Mouse (Mus musculus) heart, embryonic 13.5 days (tissue): Measurements from ENCODE around the gene Prmt8. TPM values are rescaled to one million over a fixed set of nuclear protein-coding genes. Genes with fewer than 3 reads are reported as not detected.

Experiments used
- ATAC-seq: fragments of 200-750 bp; cut with Nextera tagmentation; 2 replicates; pipeline ENCODE4 v1.8.0; 2017; ENCODE audit warnings: moderate TSS enrichment; ENCODE audit not compliant: insufficient number of reproducible peaks, low FRiP score, low TSS enrichment; ENCODE audit errors: extremely low read depth
- H3K27ac ChIP-seq: fragments of 300-500 bp; sonication (generic); replicated peaks from 2 replicates; pipeline ENCODE4 v1.5.1; 2015; ENCODE audit warnings: moderate library complexity, mild to moderate bottlenecking, inconsistent platforms
- H3K27me3 ChIP-seq: fragments of 300-500 bp; sonication (generic); replicated peaks from 2 replicates; pipeline ENCODE4 v1.6.1; 2015; ENCODE audit warnings: mild to moderate bottlenecking, inconsistent platforms
- H3K36me3 ChIP-seq: fragments of 300-500 bp; sonication (generic); 2 replicates; pipeline ENCODE4 v1.6.1; 2015; ENCODE audit warnings: mild to moderate bottlenecking, inconsistent platforms
- H3K4me1 ChIP-seq: fragments of 300-500 bp; sonication (generic); 2 replicates; pipeline ENCODE4 v1.6.1; 2015; ENCODE audit warnings: inconsistent platforms
- H3K4me2 ChIP-seq: fragments of 300-500 bp; sonication (generic); 2 replicates; pipeline ENCODE4 v1.6.1; 2015; ENCODE audit warnings: inconsistent platforms, mild to moderate bottlenecking, moderate library complexity
- H3K4me3 ChIP-seq: fragments of 300-500 bp; sonication (generic); 2 replicates; pipeline ENCODE4 v1.5.1; 2015; ENCODE audit warnings: moderate library complexity, mild to moderate bottlenecking, inconsistent platforms
- H3K9ac ChIP-seq: fragments of 300-500 bp; sonication (generic); 2 replicates; pipeline ENCODE4 v1.6.1; 2015; ENCODE audit warnings: inconsistent platforms, mild to moderate bottlenecking, moderate library complexity
- H3K9me3 ChIP-seq: fragments of 300-500 bp; sonication (generic); 2 replicates; pipeline ENCODE4 v1.6.1; 2016; ENCODE audit warnings: inconsistent platforms
- WGBS: fragments of 180-500 bp; shearing (Covaris S2); methylation state at CpG from one replicate; pipeline ENCODE4 v1.1.7; 2015; ENCODE audit warnings: mixed read lengths; 5-methylcytosine and 5-hydroxymethylcytosine counted together
- polyA plus RNA-seq: library from polyadenylated mRNA; unstranded; fragments of >200 nt; fragmentation: Nextera tagmentation; extraction: Ambion mirVana; gene quantifications from 2 replicates; pipeline ENCODE4 v1.2.1, GENCODE M21; 2015

Gene Prmt8
- polyA plus RNA-seq, 1 experiment from 2014 or later = 0.28 TPM

DNA sequence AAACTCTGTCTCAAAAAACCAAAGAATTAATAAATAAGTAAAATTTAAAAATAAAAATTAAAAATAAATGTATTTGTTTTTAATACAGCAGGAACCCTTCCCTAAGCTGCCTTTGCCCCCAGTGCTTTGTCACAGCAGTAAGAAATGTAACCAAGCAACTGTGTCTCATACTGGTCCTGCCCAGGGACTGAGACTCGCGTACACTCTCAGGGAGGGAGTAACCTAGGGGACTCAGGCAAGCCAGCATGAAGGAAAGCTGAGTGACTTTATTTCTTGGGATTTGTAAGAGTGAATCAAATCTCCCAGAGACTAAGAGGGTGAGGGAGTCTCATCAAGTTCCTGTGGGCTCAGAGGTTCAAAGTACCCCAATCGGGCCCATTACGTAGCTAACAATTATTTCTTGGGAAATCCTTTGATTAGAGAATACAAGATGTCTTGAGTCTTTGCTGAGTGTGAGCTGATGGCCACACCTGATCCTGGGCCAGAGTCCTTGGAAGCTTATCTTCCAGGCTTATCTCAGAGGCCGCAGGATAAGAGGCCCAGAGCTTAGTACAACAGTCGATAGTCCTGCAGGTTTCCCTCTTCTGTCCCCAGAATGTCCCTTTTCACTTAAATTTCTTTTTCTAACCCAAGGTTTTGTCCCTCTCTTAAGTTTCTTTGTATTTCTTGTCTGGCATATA lies 82.0 kb downstream of the Prmt8 start:
- H3K4me3 ChIP-seq = no peak overlapping the region
- no peaks in the 10 kb centered on the region for H3K36me3 ChIP-seq
- H3K9me3 ChIP-seq = no peaks in the 10 kb centered on the region
- 49% methylated on average over 6 of the region's 6 CpGs for WGBS
- no peak overlapping the region for H3K27ac ChIP-seq
- H3K27me3 ChIP-seq = peaks cover 19% of the 10 kb centered on the region
- peaks cover 13% of the 10 kb centered on the region for H3K4me1 ChIP-seq
- ATAC-seq = no peak
- H3K4me2 ChIP-seq = no peak overlapping the region
- H3K9ac ChIP-seq = no peak overlapping the region

DNA sequence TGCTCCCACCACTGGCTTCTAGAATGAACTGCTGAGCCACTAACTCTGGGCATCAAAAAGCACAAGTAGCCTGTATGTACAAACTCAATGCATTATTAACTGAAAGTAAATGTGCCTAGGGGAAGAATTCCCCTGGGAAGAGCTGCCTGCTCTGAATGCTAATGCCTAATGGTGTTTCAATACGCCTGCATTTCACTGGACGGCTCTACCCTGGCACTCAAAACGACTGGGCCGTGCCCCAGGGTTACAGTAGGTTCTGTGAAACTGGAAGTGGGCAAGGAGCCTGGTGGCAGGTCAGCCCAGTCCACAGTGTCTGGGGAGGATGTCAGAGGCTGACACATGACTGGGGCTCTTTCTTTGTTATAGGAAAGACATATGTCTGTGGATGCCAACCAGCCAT lies 84.3 kb downstream of the Prmt8 start:
- WGBS = 76% methylated on average over 4 of the region's 4 CpGs

DNA sequence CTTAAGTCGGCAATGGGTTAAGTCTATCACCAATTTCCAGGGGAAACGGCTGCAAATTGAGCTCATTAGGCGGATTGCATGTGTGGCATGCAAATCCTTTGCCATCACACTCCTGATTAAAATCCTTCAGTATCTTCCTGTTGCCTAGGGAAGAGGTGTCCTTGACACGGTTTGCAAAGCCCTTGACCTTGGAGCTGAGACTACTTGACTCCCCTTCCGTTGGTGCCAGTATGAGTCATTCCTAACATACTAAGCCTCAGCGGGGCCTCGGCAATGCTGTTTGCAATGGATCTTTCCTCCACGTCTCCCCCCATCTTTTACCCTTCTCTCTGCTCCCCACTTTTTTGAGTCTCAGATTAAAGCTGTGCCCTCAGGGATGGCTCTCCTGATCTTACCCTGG lies 85.7 kb downstream of the Prmt8 start:
- Histone ChIP-seq H3K36me3 (no peaks in the 10 kb centered on the region), H3K27me3 (peaks cover 18% of the 10 kb centered on the region), H3K27ac (no peak overlapping the region), H3K9me3 (no peaks in the 10 kb centered on the region), H3K4me2 (no peak overlapping the region), H3K4me3 (no peak overlapping the region), H3K4me1 (peaks cover 13% of the 10 kb centered on the region), H3K9ac (no peak overlapping the region)
- ATAC-seq = no peak
- WGBS = 13% methylated on average over 8 of the region's 8 CpGs

More for the DNA sequence above, 84.3 kb downstream of the Prmt8 start:
- Histone ChIP-seq H3K4me1 (peaks cover 13% of the 10 kb centered on the region), H3K4me3 (no peak overlapping the region), H3K27ac (no peak overlapping the region), H3K4me2 (no peak overlapping the region), H3K9me3 (no peaks in the 10 kb centered on the region), H3K27me3 (peaks cover 15% of the 10 kb centered on the region), H3K9ac (no peak overlapping the region), H3K36me3 (no peaks in the 10 kb centered on the region)
- ATAC-seq = no peak

DNA sequence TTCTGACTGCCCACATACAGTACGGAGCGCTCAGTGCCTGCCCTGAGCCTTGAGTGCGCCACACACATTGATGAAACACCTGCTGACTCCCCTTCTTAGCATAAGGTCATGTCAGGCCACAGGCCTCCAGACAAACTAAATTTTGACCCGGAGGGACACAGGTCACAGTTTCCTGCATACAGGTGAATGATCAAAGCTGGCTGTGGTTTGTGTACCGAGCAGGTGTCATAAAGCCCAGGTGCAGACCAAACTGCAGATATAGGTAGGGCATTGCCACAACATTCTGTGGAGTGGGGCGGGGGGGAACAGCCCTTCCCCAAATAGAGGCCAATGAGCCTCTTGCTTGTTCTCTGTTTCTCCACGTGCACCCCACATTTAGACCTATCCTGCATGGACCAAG lies 88.5 kb downstream of the Prmt8 start:
- Histone ChIP-seq H3K9ac (no peak overlapping the region), H3K36me3 (no peaks in the 10 kb centered on the region), H3K27me3 (peaks cover 26% of the 10 kb centered on the region), H3K4me2 (no peak overlapping the region), H3K4me3 (no peak overlapping the region), H3K27ac (no peak overlapping the region), H3K9me3 (no peaks in the 10 kb centered on the region), H3K4me1 (peaks cover 8% of the 10 kb centered on the region)
- ATAC-seq = no peak
- 76% methylated on average over 7 of the region's 7 CpGs for WGBS

DNA sequence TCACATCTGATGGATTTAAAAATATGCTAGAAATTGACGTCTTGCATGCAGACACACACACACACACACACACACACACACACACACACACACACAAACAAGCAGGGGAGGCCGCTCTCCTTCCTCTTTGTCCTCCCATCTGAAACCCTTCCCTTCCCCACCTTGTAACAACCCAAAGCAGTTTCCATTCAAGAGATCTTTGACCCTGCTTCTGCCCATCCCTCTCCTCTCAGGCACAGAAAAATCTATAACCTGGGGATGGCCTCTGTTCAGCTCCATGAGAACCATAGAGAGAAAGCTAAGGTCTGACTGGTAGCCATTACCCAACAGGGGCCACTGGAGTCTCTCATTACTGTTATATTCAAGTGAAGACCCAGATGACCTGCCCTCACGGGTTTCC lies 90.3 kb downstream of the Prmt8 start:
- Histone ChIP-seq H3K4me1 (peaks cover 7% of the 10 kb centered on the region), H3K4me2 (no peak overlapping the region), H3K4me3 (no peak overlapping the region), H3K9ac (no peak overlapping the region), H3K27ac (no peak overlapping the region), H3K36me3 (no peaks in the 10 kb centered on the region), H3K27me3 (peaks cover 26% of the 10 kb centered on the region), H3K9me3 (no peaks in the 10 kb centered on the region)
- no peak for ATAC-seq
- 74% methylated on average over 3 of the region's 3 CpGs for WGBS

DNA sequence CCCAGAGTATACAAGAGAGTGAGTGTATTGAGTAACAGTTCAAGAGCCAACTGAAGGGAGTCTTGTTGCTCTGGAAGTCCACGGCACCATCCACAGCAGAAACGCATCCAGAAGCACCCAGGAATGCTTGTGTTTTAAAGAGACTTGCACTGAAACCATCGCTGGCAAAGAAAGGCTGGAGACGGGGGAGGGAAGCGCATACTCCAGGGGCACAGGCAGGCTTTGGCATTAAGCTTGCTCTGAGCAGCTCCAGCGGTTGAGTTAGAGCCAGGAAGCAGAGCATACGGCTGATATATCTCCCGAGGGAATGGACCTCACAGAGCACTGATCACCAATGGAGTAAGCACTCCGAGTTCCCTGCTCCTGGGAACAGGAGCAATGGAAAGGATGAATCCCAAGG lies 91.0 kb downstream of the Prmt8 start:
- Histone ChIP-seq H3K27me3 (peaks cover 26% of the 10 kb centered on the region), H3K4me1 (peaks cover under 1% of the 10 kb centered on the region), H3K36me3 (no peaks in the 10 kb centered on the region), H3K27ac (no peak overlapping the region), H3K4me3 (no peak overlapping the region), H3K9me3 (no peaks in the 10 kb centered on the region), H3K9ac (no peak overlapping the region), H3K4me2 (no peak overlapping the region)
- WGBS = 61% methylated on average over 9 of the region's 9 CpGs
- no peak for ATAC-seq

DNA sequence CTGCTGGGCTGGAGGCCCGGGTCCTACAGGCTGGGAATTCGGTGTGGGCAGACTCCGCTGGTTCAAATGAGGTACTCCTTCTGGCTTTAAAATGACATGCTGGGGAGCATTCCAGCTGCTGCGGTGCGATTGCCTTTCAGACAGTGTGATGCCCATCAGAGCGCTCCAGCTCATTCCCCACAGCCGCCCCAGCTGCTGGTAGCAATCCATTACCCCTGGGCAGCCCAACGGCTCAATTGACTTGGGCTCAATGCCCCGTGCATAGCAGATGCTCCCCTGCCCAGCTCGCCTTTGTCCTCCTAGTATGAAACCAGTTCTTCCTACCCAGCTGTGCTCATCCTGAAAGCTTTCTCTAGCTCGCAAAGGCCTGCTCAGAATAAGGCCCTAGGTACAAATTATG lies 92.4 kb downstream of the Prmt8 start:
- peaks cover 18% of the 10 kb centered on the region for H3K27me3 ChIP-seq
- H3K9me3 ChIP-seq = no peaks in the 10 kb centered on the region
- no peak overlapping the region for H3K4me3 ChIP-seq
- no peak for ATAC-seq
- no peak overlapping the region for H3K4me2 ChIP-seq
- H3K9ac ChIP-seq = no peak overlapping the region
- H3K27ac ChIP-seq = no peak overlapping the region
- no peaks in the 10 kb centered on the region for H3K36me3 ChIP-seq
- 72% methylated on average over 11 of the region's 11 CpGs for WGBS
- peaks cover 5% of the 10 kb centered on the region; the same call in 1 of the 2 replicates for H3K4me1 ChIP-seq

DNA sequence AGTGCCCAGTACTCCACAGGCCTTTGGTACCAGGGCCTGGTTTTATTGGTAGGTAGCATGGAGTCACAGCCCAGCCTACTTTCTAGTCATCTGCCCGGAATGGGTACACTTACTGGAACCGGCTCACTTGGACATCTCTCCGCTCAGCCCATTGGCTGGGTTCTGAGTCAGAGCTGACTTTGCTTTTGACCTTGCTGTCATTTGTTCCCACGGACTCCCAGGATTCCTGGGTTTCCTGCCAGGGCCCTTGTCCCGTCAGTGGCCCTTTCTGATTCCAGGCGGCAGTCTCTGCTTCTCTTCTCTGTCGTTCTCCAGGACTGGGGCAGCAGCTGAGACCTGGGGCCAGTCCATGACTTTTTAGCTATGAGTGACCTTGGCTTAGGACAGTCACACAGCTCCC lies 97.2 kb downstream of the Prmt8 start:
- no peak overlapping the region for H3K27ac ChIP-seq
- H3K36me3 ChIP-seq = no peaks in the 10 kb centered on the region
- H3K4me2 ChIP-seq = no peak overlapping the region
- no peaks in the 10 kb centered on the region for H3K9me3 ChIP-seq
- H3K27me3 ChIP-seq = 0 out of 2 replicates have a peak, but pooled peaks cover 7% of the 10 kb centered on the region
- ATAC-seq = no peak
- H3K4me3 ChIP-seq = no peak overlapping the region
- 58% methylated on average over 7 of the region's 7 CpGs for WGBS
- H3K4me1 ChIP-seq = peaks cover 10% of the 10 kb centered on the region
- no peak overlapping the region for H3K9ac ChIP-seq

DNA sequence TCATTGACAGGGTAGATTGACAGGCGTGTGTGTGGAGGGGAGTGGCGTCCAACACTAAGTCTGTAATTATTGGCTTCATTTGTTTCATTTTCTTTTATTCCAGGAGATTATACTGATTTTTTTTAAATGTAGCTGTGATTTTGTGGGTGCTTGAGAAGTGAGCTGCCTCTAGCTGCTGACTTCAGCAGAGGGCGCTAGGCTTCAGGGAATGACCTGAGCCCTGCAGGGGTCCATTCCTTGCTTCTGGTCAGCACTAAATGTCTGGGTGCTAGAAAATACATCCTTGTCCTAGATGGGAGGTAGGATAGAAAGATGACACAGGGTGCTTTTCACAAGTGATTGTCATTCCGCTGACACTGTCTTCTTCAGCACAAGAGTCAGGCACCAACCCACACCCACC lies 99.2 kb downstream of the Prmt8 start:
- Histone ChIP-seq H3K4me1 (peaks cover 10% of the 10 kb centered on the region), H3K9ac (no peak overlapping the region), H3K4me2 (no peak overlapping the region), H3K9me3 (no peaks in the 10 kb centered on the region), H3K36me3 (no peaks in the 10 kb centered on the region), H3K27ac (no peak overlapping the region), H3K4me3 (no peak overlapping the region), H3K27me3 (peaks cover 3% of the 10 kb centered on the region; the same call in 1 of the 2 replicates)
- ATAC-seq = no peak
- WGBS = 87% methylated on average over 4 of the region's 4 CpGs

DNA sequence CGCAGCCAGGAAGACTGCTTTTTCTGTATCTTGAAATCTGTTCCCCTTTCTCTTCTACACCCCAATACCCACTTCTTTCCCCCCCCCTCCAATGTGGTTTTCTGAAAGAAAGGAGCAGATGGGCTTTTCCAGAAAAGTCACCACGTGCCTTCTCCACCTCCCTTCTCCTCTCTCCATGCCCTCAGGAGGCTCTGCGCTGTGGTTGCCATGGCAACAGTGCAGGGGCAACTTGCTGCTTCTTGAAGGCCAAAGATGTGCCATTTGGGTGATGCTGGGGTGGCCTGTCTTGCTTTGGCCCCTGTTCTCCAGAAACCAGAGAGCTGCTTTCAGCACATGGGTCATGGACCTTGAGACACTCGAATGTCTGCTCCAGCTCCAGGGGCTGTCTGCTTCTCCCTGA lies 100.0 kb downstream of the Prmt8 start:
- Histone ChIP-seq H3K4me3 (no peak overlapping the region), H3K9ac (no peak overlapping the region), H3K9me3 (no peaks in the 10 kb centered on the region), H3K4me1 (peaks cover 10% of the 10 kb centered on the region), H3K27me3 (peaks cover 6% of the 10 kb centered on the region; the same call in 1 of the 2 replicates), H3K4me2 (no peak overlapping the region), H3K27ac (no peak overlapping the region), H3K36me3 (no peaks in the 10 kb centered on the region)
- ATAC-seq = no peak
- 71% methylated on average over 4 of the region's 4 CpGs for WGBS

DNA sequence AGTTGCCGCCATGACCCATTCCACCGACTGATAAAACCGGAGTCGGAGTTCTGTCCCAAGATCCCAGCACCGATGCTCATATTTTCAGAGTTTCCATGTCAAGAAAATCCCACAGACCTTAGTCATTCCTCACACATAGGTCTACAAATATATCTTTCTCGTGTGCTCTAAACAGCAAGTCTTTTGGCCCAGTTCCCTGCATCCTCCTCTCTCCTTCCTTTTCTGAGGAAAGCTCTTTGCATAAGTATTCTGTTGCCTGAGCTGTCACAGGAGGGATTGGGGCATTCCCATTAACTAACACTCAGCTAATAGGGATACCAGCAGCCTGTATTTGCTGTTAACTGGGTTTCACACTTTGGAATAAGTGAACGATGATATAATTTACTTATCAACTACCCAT lies 106.0 kb downstream of the Prmt8 start:
- Histone ChIP-seq H3K36me3 (no peaks in the 10 kb centered on the region), H3K27me3 (peaks cover 4% of the 10 kb centered on the region; the same call in 1 of the 2 replicates), H3K4me1 (peaks cover 21% of the 10 kb centered on the region), H3K4me3 (no peak overlapping the region), H3K9ac (no peak overlapping the region), H3K9me3 (no peaks in the 10 kb centered on the region), H3K27ac (no peak overlapping the region), H3K4me2 (peak overlapping the region; percentile 16; the same call in 1 of the 2 replicates)
- ATAC-seq = no peak
- 49% methylated on average over 7 of the region's 7 CpGs for WGBS

DNA sequence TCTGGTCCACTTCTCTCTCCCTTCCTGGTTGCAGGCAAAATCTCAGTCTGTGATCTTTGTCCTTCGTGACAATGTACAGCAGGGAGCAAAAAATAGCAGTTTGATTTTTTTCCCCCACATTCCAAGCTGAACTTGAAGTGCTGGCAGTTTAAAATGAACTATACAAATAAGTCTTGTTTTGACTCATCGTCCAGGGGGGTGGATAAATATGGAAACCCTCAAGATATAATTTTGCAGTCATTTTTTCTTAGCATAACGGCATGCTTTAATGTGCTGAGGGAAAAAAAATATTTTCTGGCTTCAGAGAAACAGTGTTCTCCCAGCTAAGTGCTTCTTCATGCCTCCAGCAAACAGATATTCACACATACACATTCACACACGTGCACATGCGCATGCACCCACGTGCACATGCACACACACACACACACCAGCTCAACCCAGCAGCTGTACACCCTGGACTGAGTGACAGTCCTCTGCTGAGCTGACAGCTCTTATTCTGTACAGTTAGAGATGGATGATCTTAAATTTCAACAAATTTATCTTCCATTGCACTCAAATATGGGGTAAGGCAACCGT lies 107.5 kb downstream of the Prmt8 start:
- H3K9ac ChIP-seq = no peak overlapping the region
- no peaks in the 10 kb centered on the region for H3K36me3 ChIP-seq
- no peak for ATAC-seq
- H3K27ac ChIP-seq = no peak overlapping the region
- no peaks in the 10 kb centered on the region for H3K9me3 ChIP-seq
- H3K4me2 ChIP-seq = no peak overlapping the region
- no peak overlapping the region for H3K4me3 ChIP-seq
- H3K27me3 ChIP-seq = peaks cover 4% of the 10 kb centered on the region; the same call in 1 of the 2 replicates
- H3K4me1 ChIP-seq = peaks cover 20% of the 10 kb centered on the region
- WGBS = 71% methylated on average over 7 of the region's 7 CpGs
